15 mouse cellular contexts compared by ENCODE assay signal in genomic region chr17:49590051-49590450, GRCm38 (mm10). TPM values are rescaled to one million over a fixed set of nuclear protein-coding genes. Genes with fewer than 3 reads are reported as not detected.
DNase-seq lines count a peak whose midpoint lies in the region; ATAC-seq lines count a peak whose summit lies in the region.
"Had no signal": no experiment of that assay in that cellular context is flagged by ENCODE, and none has a peak within 500 bp of the region (broad histone marks: within the 10 kb centered on the region; RNA-seq: fewer than 3 reads in every experiment).

No protein-coding gene starts in this region.

- 0 out of 2 replicates have a peak overlapping the region, but pooled peaks have one; percentile 12 for H3K9ac ChIP-seq in embryonic facial prominence, embryonic 13.5 days
- no peak overlapping the region for H3K9ac ChIP-seq in neural tube, embryonic 13.5 days
- H3K9ac ChIP-seq: heart, embryonic 15.5 days had no signal

- no peak for DNase-seq in frontal cortex, postnatal 10 days (ENCODE audit: low spot score in 2 of 2)
- DNase-seq in left cerebral cortex, adult 9 months (ENCODE audit: low spot score in 2 of 2), result peak; percentile 32
- DNase-seq in left cerebral cortex, postnatal 10 days (ENCODE audit: extremely low spot score in 1 of 2, low spot score in 2 of 2), result no peak
- no peak for DNase-seq in gastrocnemius, postnatal 25 days
- no peak for DNase-seq in thymus, postnatal 36 days
- DNase-seq: adrenal gland, adult 8-10 months; cerebellum, postnatal 25 days; kidney, adult 9 months had no signal

- intact Hi-C loops in left cerebral cortex, postnatal 10 days (cut with DNase I), result no loop called here

- no peaks in the 10 kb centered on the region for H3K36me3 ChIP-seq in embryonic facial prominence, embryonic 13.5 days
- no peaks in the 10 kb centered on the region for H3K36me3 ChIP-seq in neural tube, embryonic 13.5 days
- H3K36me3 ChIP-seq: heart, embryonic 15.5 days had no signal

- peak; percentile 47; the same call in 1 of the 2 replicates for ATAC-seq in frontal cortex, adult (ENCODE audit: low TSS enrichment)
- no peak for ATAC-seq in embryonic facial prominence, embryonic 13.5 days (ENCODE audit: insufficient number of reproducible peaks, insufficient read depth, low FRiP score, low TSS enrichment, low read depth)
- peak; percentile 63; the same call in 1 of the 2 replicates for ATAC-seq in neural tube, embryonic 13.5 days (ENCODE audit: low read depth)
- ATAC-seq: forebrain, embryonic 16.5 days had no signal

- H3K4me3 ChIP-seq in embryonic facial prominence, embryonic 13.5 days, result no peak overlapping the region
- no peak overlapping the region for H3K4me3 ChIP-seq in neural tube, embryonic 13.5 days
- H3K4me3 ChIP-seq: heart, embryonic 15.5 days had no signal

- H3K27ac ChIP-seq in embryonic facial prominence, embryonic 13.5 days, result no peak overlapping the region
- no peak overlapping the region for H3K27ac ChIP-seq in neural tube, embryonic 13.5 days (replicated peaks)
- H3K27ac ChIP-seq: heart, embryonic 15.5 days had no signal

- no peaks in the 10 kb centered on the region for H3K9me3 ChIP-seq in embryonic facial prominence, embryonic 13.5 days
- no peaks in the 10 kb centered on the region for H3K9me3 ChIP-seq in neural tube, embryonic 13.5 days
- H3K9me3 ChIP-seq: heart, embryonic 15.5 days had no signal

- WGBS in embryonic facial prominence, embryonic 13.5 days, result 22% methylated on average over 8 of the region's 8 CpGs
- 16% methylated on average over 8 of the region's 8 CpGs for WGBS in neural tube, embryonic 13.5 days

- peaks cover 22% of the 10 kb centered on the region for H3K4me1 ChIP-seq in embryonic facial prominence, embryonic 13.5 days
- H3K4me1 ChIP-seq in neural tube, embryonic 13.5 days (replicated peaks), result peaks cover 18% of the 10 kb centered on the region
- H3K4me1 ChIP-seq: heart, embryonic 15.5 days had no signal

- H3K4me2 ChIP-seq in embryonic facial prominence, embryonic 13.5 days, result no peak overlapping the region
- no peak overlapping the region for H3K4me2 ChIP-seq in neural tube, embryonic 13.5 days
- H3K4me2 ChIP-seq: heart, embryonic 15.5 days had no signal

- H3K27me3 ChIP-seq in embryonic facial prominence, embryonic 13.5 days, result no peaks in the 10 kb centered on the region
- H3K27me3 ChIP-seq in neural tube, embryonic 13.5 days, result no peaks in the 10 kb centered on the region
- H3K27me3 ChIP-seq: heart, embryonic 15.5 days had no signal

RNA-seq across cellular contexts. Expression of gene Kif6, which starts 24.9 kb away (rescaled TPM):
- total RNA-seq in left cerebral cortex, postnatal 10 days (2021), result 1 to 10 TPM; 1.1 to 1.8 TPM
- 3.2 and 3.3 TPM in 2 replicates for polyA plus RNA-seq in embryonic facial prominence, embryonic 13.5 days (2015; fragmentation: Nextera tagmentation; extraction: Ambion mirVana)
- 3.0 and 3.3 TPM in 2 replicates for polyA plus RNA-seq in neural tube, embryonic 13.5 days (2015; fragmentation: Nextera tagmentation; extraction: Ambion mirVana)
- under 1 TPM in 1 of 2 experiments, not detected in 1; 0.19 TPM for total RNA-seq in gastrocnemius, postnatal 25 days (2021)
- total RNA-seq: liver, adult 2 months; megakaryocyte-erythroid progenitor cell, adult 5-6 weeks had no signal
- polyA plus RNA-seq: liver, adult 2 months had no signal

RNA-seq across cellular contexts. Expression of gene Daam2, which starts 25.9 kb away (rescaled TPM):
- 10 to 100 TPM; 34.2 to 41.7 TPM for total RNA-seq in left cerebral cortex, postnatal 10 days (2021)
- 17.3 and 22.2 TPM in 2 replicates for polyA plus RNA-seq in embryonic facial prominence, embryonic 13.5 days (2015; fragmentation: Nextera tagmentation; extraction: Ambion mirVana)
- polyA plus RNA-seq in neural tube, embryonic 13.5 days (2015; fragmentation: Nextera tagmentation; extraction: Ambion mirVana), result 6.8 and 7.7 TPM in 2 replicates
- 1 to 10 TPM; 4.9 to 5.0 TPM for total RNA-seq in gastrocnemius, postnatal 25 days (2021)
- total RNA-seq: megakaryocyte-erythroid progenitor cell, adult 5-6 weeks had no signal

Comparison
In these comparisons a context has a peak if more than half of its experiments do, and no peak if none do; other contexts are left out.
1. DNase-seq: peak in left cerebral cortex, adult 9 months (2 of 2); none in frontal cortex, postnatal 10 days (0 of 2), left cerebral cortex, postnatal 10 days (0 of 2), gastrocnemius, postnatal 25 days (single experiment) and thymus, postnatal 36 days (0 of 2).
2. RNA of gene Daam2, which starts 25.9 kb away (total RNA-seq): 34.2 to 41.7 TPM in left cerebral cortex, postnatal 10 days; 4.9 to 5.0 TPM in gastrocnemius, postnatal 25 days; every median in the first group is over 4 times any median in the second.